Mouse (Mus musculus) WW6 (cell line): ENCODE results near the gene Emg1.

Experiments used
- DNase-seq: peaks from one replicate; pipeline ENCODE4 v3.0.0-alpha.2; 2013; ENCODE audit warnings: low read depth, low spot score

The Emg1 gene

GRCm38 (mm10) chr6:124711824-124712782, at the start of gene Emg1, which contains the start of gene Phb2:
Gene Emg1 (minus strand): TSS chr6:124712178.
Gene Phb2 (plus strand): TSS chr6:124712336.
- peak; percentile 99 for DNase-seq

- DNase-seq = peak; percentile 91
Observed at GRCm38 (mm10) chr6:124759259-124759658, 47.3 kb upstream of the Emg1 start.

GRCm38 (mm10) chr6:124758849-124759232, 46.9 kb upstream of the Emg1 start:
- DNase-seq = no peak

GRCm38 (mm10) chr6:124757909-124758848, 46.2 kb upstream of the Emg1 start:
- DNase-seq = no peak

GRCm38 (mm10) chr6:124757351-124757880, 45.4 kb upstream of the Emg1 start:
- DNase-seq = no peak

- no peak for DNase-seq
Observed at GRCm38 (mm10) chr6:124756652-124757350, 44.8 kb upstream of the Emg1 start.

GRCm38 (mm10) chr6:124755831-124756595, 44.0 kb upstream of the Emg1 start, which contains the start of the genes Gm45234 and Atn1:
Gene Gm45234 (minus strand): TSS chr6:124756021.
Gene Atn1 (minus strand): TSS chr6:124756524.
- no peak for DNase-seq

- DNase-seq = no peak
Observed at GRCm38 (mm10) chr6:124755306-124755705, 43.3 kb upstream of the Emg1 start.

GRCm38 (mm10) chr6:124753861-124754260, 41.9 kb upstream of the Emg1 start:
- no peak for DNase-seq

GRCm38 (mm10) chr6:124750405-124750804, 38.4 kb upstream of the Emg1 start:
- DNase-seq = no peak

GRCm38 (mm10) chr6:124746654-124747632, 35.0 kb upstream of the Emg1 start:
- DNase-seq = no peak

- DNase-seq = no peak
Observed at GRCm38 (mm10) chr6:124746296-124746605, 34.3 kb upstream of the Emg1 start.

GRCm38 (mm10) chr6:124745490-124746295, 33.7 kb upstream of the Emg1 start:
- DNase-seq = peak; percentile 99

GRCm38 (mm10) chr6:124744755-124745321, 32.9 kb upstream of the Emg1 start:
- DNase-seq = no peak

- no peak for DNase-seq
Observed at GRCm38 (mm10) chr6:124743647-124744046, 31.7 kb upstream of the Emg1 start.

GRCm38 (mm10) chr6:124742839-124743514, 31.0 kb upstream of the Emg1 start:
- DNase-seq = no peak

GRCm38 (mm10) chr6:124741842-124742241, 29.9 kb upstream of the Emg1 start:
- no peak for DNase-seq
